Mouse (Mus musculus) gastrocnemius, adult 2 months (tissue): ENCODE measurements at regions not wholly inside any gene's neighbourhood (a gene's known extent, or its start where the extent isn't known, plus 50 kb on each side); places are given as distances from the start of the nearest gene placed in this dataset.

Experiments
- DNase-seq: peaks from one replicate; pipeline ENCODE4 v3.0.0; 2022
- H3K27ac ChIP-seq: fragments of 200-600 bp; 2 replicates; pipeline ENCODE4 v1.8.1; 2022; ENCODE audit warnings: mild to moderate bottlenecking
- H3K4me3 ChIP-seq: fragments of 200-600 bp; 2 replicates; pipeline ENCODE4 v1.8.1; 2022; ENCODE audit warnings: mild to moderate bottlenecking, moderate library complexity
- CTCF ChIP-seq: fragments of 200-600 bp; IDR thresholded peaks from 2 replicates; pipeline ENCODE4 v1.8.1; 2022; ENCODE audit warnings: antibody characterized with exemption, mild to moderate bottlenecking, moderate library complexity
- intact Hi-C: fragments of 180-260 bp; cut with DNase I; formaldehyde crosslinking; loops from one replicate; pipeline ENCODE4 v1.15.1; 2025

GRCm38 (mm10) chr5:77552580-77552979, 144.7 kb upstream of the Igfbp7 start:
- Histone ChIP-seq H3K4me3 (no peak overlapping the region), H3K27ac (no peak overlapping the region)
- no peak for TF ChIP-seq CTCF
- DNase-seq: no peak
- intact Hi-C loops: no loop called here

GRCm38 (mm10) chr5:77552081-77552480, 144.2 kb upstream of the Igfbp7 start:
- H3K4me3 ChIP-seq: no peak overlapping the region
- intact Hi-C loops: no loop called here
- no peak for TF ChIP-seq CTCF
- no peak overlapping the region for H3K27ac ChIP-seq
- DNase-seq: no peak

GRCm38 (mm10) chr5:77546001-77546620, 138.3 kb upstream of the Igfbp7 start:
- Histone ChIP-seq H3K4me3 (no peak overlapping the region), H3K27ac (no peak overlapping the region)
- intact Hi-C loops: no loop called here
- TF ChIP-seq CTCF: no peak
- DNase-seq: no peak

- DNase-seq: no peak
- Histone ChIP-seq H3K4me3 (no peak overlapping the region), H3K27ac (no peak overlapping the region)
- intact Hi-C loops: no loop called here
- no peak for TF ChIP-seq CTCF
These were observed 124.6 kb upstream of the Igfbp7 start for GRCm38 (mm10) chr5:77532261-77533015.

- intact Hi-C loops: no loop called here
- Histone ChIP-seq H3K27ac (no peak overlapping the region), H3K4me3 (no peak overlapping the region)
- TF ChIP-seq CTCF: no peak
- DNase-seq: no peak
These were observed 122.5 kb upstream of the Igfbp7 start for GRCm38 (mm10) chr5:77530376-77530775.

GRCm38 (mm10) chr5:77517252-77517651, 109.4 kb upstream of the Igfbp7 start:
- TF ChIP-seq CTCF: no peak
- Histone ChIP-seq H3K4me3 (no peak overlapping the region), H3K27ac (no peak overlapping the region)
- DNase-seq: no peak
- intact Hi-C loops: no loop called here

- Histone ChIP-seq H3K27ac (no peak overlapping the region), H3K4me3 (no peak overlapping the region)
- DNase-seq: no peak
- intact Hi-C loops: no loop called here
- TF ChIP-seq CTCF: no peak
These were observed 107.6 kb upstream of the Igfbp7 start for GRCm38 (mm10) chr5:77515448-77515847.

GRCm38 (mm10) chr5:77502684-77503083, 94.8 kb upstream of the Igfbp7 start:
- H3K4me3 ChIP-seq: no peak overlapping the region
- TF ChIP-seq CTCF: no peak
- H3K27ac ChIP-seq: no peak overlapping the region
- no peak for DNase-seq
- intact Hi-C loops: no loop called here

GRCm38 (mm10) chr5:77499949-77500460, 92.2 kb upstream of the Igfbp7 start:
- intact Hi-C loops: no loop called here
- no peak for TF ChIP-seq CTCF
- no peak overlapping the region for H3K4me3 ChIP-seq
- H3K27ac ChIP-seq: no peak overlapping the region
- DNase-seq: no peak

GRCm38 (mm10) chr5:77494601-77495000, 86.8 kb upstream of the Igfbp7 start:
- Histone ChIP-seq H3K4me3 (no peak overlapping the region), H3K27ac (no peak overlapping the region)
- intact Hi-C loops: no loop called here
- TF ChIP-seq CTCF: no peak
- no peak for DNase-seq

- no peak overlapping the region for H3K27ac ChIP-seq
- H3K4me3 ChIP-seq: no peak overlapping the region
- TF ChIP-seq CTCF: no peak
- DNase-seq: no peak
- intact Hi-C loops: no loop called here
These were observed 81.1 kb upstream of the Igfbp7 start for GRCm38 (mm10) chr5:77488969-77489368.

- no peak overlapping the region for H3K4me3 ChIP-seq
- TF ChIP-seq CTCF: no peak
- H3K27ac ChIP-seq: no peak overlapping the region
- DNase-seq: no peak
- intact Hi-C loops: no loop called here
These were observed 80.3 kb upstream of the Igfbp7 start for GRCm38 (mm10) chr5:77487837-77488827.
